Mouse (Mus musculus) megakaryocyte, adult 5-6 weeks (primary cell): ENCODE measurements around the gene Capg. TPM values are rescaled to one million over a fixed set of nuclear protein-coding genes. Genes with fewer than 3 reads are reported as not detected.

Source experiments
- ATAC-seq: 2 replicates; pipeline ENCODE4 v1.8.0; 2016; ENCODE audit warnings: mild to moderate bottlenecking, inconsistent platforms; ENCODE audit not compliant: poor library complexity, severe bottlenecking
- total RNA-seq, 2 experiments: library from RNA; stranded (forward) in 1 of 2; stranded (reverse) in 1 of 2; fragments of 153-499, 151-499 nt in 1 of 2; fragments of 221-1000, 200-1000 nt in 1 of 2; gene quantifications; 2 replicates each; pipeline versions ENCODE4 v1.2.3 to v1.2.4; 2015 to 2017

Capg gene
- total RNA-seq (2015) (164 and 167 TPM in 2 replicates), total RNA-seq (2017) (341 and 407 TPM in 2 replicates)

DNA sequence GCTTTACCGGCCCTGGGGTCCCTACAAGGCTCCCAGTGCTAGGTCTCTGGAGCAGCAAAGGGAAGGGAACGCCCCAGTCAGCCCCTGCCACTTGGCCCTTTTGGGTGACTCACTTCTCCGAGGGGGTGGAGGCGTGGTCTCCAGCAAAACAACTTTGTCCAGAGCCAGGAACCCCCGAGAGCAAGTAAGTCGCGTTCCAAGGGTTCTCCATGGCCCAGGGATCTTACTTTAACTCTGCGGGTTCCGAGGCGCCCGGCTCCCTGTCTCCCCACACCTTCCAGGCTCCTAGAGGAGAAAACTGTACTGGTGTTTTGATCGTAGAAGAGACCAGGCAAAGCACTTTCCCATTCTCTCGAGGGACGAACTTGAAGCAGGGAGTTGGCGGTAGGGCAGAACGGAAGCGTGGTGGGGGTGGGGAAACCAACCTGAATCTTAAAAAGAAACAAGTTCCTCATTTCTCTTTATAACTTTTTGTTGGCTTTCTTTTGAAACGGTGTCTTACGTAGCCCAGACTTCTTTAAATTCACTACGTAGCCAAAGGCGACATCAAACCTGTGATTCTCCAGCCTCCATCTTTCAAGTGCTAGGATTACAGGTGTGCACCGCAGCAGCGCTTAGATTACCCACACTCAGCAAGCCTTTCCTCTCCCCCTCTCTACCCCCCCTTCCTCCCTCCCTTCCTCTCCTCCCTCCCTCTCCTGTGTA is at the start of gene Capg:
TSS of gene Capg (plus strand) at position 109 of the 705 bp plus-strand sequence.
- peak; percentile 71 for ATAC-seq

DNA sequence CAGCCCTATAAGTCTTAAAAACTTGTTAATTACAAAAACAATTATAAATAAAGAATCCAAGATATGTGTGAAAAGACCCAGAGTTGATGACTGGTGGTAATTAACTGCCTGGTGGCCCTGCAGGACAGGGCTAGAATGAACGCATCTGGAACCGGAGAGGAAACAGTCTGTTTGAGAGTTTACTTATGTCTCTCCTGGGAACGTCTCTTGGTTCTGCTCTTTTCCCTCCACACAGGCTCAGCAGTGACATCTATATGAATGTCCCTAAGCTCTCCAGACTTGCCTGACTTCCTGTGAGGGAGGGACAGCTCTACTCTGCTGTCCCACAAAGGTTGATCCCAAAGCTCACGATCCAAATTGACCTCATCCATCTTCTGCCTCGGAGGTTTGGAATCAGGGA is 45.2 kb upstream of the Capg start:
- ATAC-seq, result no peak

GRCm38 (mm10) chr6:72503309-72503708 is 40.9 kb upstream of the Capg start:
- no peak for ATAC-seq

- no peak for ATAC-seq
These were observed 40.3 kb upstream of the Capg start for GRCm38 (mm10) chr6:72503939-72504338.

DNA sequence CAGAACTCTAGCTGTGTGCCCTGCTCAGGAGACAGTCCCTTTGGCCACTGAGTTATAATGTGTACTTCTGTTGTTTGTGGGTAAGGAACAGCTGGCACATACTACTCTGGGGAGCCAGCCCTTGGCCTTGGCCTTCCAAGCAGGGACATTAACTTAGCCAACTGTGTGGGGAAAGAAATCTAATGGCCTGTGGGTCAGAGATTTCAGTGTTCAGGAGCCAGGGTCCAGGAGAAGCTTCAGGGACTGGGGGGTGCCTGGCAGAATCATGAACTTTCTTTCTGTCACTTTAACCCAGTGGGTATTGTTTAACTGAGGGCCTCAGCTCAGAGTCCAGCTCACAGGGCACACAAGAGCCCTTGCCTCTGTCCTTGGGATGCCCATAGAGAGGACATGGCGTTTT is 38.1 kb upstream of the Capg start:
- ATAC-seq, result no peak

DNA sequence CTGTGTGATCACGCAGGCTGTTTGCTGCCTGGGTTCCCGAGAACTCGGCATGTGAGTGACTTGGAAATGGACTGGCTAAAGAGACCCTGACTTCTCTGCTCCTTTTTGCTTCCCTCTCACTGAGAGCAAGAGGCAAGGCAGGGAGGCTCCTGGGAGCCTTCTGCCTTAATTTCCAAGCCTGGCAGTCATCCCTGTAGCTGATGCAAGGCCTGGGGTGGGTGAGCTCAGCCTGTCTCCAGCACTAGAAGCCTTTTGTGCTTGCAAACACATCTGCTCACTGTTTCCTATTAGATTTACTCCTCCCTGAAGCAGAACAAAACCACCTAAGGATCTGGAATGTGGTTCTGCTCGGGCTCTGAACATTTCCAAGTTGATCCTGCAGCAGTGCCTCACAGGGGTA is 35.6 kb upstream of the Capg start:
- no peak for ATAC-seq

DNA sequence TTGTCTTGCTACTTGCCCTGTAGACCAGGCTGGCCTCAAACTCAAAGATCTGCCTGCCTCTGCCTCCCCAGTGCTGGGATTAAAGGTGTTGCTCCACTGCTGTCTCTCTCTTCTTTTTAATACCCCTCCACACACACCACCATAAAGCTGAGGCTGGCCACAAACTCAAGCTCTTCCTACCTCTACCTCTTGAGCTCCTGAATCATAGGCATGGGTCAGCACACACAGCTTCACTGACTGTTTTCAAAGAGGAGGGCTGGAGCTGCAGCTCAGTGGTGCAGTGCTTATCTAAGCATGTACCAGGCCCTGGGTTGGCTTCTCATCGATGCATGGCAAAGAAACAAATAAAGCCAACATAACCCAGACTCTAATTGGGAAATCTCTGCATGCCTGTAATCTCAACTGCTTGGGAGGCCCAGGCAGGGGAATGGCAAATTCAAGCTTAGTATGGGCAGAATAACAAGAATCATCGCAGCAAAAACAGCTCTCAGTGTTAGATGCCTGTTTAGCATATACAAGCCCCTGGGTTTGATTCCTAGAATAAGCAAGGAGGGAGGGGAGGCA is 34.2 kb upstream of the Capg start:
- ATAC-seq, result no peak

DNA sequence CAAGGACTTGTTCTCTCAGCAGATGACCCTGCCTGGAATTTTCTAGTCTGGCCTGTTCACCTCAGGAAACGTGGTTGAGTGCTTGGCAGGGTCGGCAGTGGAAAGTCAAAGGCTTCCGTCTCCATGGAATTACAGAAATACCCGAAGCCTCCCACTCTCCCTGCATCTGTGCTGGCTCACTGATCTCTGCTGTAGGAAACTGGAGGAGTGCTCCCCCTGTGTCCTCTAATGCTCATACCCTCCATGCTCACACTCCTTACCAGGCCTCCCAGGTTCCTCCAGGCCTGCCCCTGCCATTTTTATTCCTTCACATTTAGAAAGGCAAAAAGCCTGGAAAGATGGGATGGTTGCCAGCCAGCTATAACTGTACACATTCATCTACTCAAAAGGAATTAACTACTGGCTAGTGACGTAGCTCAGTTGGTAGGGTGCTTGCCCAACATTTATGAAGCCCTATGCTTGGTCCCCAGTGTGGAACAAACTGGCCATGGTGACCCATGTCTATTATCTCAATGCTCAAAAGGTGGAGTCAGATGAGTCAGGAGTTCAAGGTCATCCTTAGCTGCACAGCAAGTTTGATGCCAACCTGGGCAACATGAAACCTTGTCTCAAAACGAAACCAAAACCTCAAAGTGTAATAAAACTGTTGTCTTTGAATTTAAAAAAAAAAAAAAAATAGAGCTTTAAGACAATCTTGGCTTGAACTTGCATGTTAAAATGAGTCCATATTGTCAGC is 33.3 kb upstream of the Capg start:
- ATAC-seq, result no peak

DNA sequence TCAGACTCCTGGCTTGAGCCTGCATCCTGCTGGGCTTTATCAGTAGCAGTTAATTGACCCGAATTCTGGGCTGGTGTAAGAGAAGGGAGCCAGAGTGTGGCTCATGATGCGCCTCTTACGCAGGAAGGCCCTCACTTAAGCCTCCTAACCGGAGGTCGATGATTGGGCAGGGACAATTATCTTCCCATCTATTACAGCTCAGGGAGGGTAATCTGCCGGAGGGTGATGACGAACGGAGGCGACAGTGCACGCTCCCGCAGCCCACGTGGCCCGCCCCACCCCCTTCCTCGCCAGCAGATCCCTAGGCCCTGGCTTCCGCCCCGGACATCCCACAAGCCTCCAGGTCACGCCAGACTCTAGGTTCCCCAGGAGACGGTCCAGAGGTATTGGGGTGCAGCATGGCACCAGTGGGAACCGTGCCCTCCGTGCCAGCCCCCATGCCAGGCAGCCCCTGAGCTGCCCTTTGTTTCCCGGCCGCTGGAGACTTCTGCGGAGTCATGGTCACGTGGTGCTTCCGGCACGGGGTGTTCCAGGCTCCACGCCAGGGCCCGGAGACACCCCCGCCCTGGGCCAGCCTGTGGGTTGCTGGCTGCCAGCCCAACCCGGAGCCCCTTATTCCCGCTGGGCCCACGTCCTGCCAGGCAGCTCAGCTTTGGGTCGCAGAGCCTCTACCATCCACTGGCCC is 31.7 kb upstream of the Capg start:
- ATAC-seq, result peak; percentile 89

GRCm38 (mm10) chr6:72513071-72513440 is 31.1 kb upstream of the Capg start:
- ATAC-seq, result no peak

GRCm38 (mm10) chr6:72515644-72516043 is 28.5 kb upstream of the Capg start:
- ATAC-seq, result no peak

- ATAC-seq, result no peak
These were observed 25.3 kb upstream of the Capg start for GRCm38 (mm10) chr6:72518842-72519241.

DNA sequence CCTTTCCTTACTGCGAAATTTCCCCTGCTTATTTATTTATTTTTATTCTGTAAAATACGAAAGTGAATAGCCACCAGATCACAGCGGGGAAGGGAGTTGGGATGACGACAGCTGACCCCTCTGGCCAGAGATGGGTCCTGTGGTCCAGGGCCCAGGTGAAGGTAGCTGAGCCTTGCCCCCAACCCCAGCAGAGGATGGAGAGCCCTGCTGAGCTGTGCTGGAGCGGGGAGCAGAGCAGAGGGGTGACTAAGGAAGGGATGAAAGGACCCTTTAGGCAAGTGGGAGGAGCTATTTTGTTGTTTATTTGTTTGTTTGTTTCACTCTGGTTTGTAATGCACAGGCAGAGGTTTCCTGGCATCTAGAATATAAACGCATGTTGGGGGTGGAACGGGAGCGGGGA is 24.9 kb upstream of the Capg start:
- no peak for ATAC-seq

DNA sequence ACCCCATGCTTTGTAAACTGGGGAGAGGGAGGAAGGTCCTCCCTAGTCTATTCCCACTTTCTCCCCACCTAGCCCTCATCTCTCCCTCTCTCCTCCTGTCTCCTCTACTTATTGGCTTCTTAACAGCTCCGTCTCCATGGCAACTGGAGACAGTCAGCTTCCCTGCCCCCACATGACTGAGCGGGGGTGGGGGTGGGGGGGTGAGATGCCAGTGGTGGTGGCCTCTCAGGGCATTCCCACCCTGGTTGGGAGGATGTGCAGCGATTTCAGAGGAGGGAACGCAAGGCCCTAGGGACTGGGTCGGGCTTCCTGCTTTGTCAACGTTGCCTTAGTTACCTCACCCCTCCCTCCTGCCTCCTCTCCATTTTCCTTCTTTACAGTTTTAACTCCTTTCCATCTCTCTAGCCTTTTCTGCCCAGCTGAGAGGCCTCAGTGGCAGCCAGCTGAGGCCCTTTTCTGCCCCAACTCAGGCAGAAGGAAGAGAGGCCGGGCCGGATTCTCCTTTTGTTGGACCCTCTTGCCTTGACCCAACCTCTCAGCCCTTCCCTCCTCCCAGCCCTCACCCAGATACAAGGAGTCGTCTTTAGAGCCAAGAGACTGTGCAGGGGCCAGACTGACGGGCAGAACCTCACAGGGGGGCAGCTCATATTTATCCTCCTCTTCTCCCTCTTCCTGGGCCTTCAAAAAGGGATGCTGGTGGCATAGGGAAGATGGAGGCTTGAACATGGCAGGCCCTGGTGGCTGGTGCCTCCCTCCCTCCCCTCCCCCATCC is 24.1 kb upstream of the Capg start:
- no peak for ATAC-seq

GRCm38 (mm10) chr6:72520904-72521303 is 23.3 kb upstream of the Capg start:
- ATAC-seq, result no peak

DNA sequence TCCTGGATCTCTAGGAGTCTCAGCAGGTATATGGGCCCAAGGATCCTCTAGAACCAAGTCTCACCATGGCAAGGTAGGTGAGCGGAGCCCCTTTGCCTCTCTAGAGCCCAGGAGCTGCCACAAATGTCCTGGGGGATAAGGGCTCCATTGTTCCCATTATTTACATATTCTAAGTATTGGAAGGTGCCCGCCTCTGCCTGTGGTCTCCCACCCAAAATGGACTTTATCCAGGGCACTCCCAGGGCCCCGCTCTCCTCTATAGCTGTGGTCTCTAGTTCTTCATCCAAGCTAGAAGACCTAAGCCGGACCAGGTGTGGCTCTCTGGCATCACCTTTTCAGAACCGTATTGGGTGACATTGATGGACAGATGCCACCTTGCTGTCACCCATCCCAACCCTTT is 22.6 kb upstream of the Capg start, which contains the start of gene Sh2d6:
TSS of gene Sh2d6 (minus strand) at position 101 of the 400 bp plus-strand sequence.
- no peak for ATAC-seq

DNA sequence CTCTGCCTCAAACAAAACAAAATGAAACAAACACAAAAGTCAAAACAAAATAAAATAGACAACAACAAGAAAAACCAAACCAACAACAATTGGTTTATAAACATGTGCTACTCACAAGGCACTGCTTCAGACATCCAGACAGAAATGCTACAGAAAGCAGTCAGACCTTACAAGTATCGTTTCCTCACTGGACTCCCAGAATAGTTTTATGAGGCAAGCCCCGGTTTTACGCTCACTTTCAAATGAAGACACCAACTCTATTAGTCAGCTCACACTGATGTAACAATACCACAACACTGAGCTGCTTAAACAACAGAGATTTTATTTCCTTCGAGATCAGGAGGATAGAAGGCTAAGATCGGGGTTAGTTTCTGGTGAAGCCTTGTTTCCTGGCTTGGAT is 21.9 kb upstream of the Capg start:
- peak; percentile 72 for ATAC-seq

GRCm38 (mm10) chr6:72523222-72523621 is 21.0 kb upstream of the Capg start:
- no peak for ATAC-seq

GRCm38 (mm10) chr6:72524160-72524559 is 20.0 kb upstream of the Capg start:
- ATAC-seq, result no peak

GRCm38 (mm10) chr6:72527070-72527469 is 17.1 kb upstream of the Capg start:
- no peak for ATAC-seq
